ENCODE assay signal across 8 mouse cellular contexts in genomic region chr11:22860335-22861227, GRCm38 (mm10). TPM values are rescaled to one million over a fixed set of nuclear protein-coding genes. Genes with fewer than 3 reads are reported as not detected.
A peak's percentile ranks its signal among the peaks of the same experiment; 100 is the strongest.
DNase-seq lines count a peak whose midpoint lies in the region; ATAC-seq and TF ChIP-seq lines count a peak whose summit lies in the region.

TSS of gene B3gnt2 (minus strand) at chr11:22860961.

- 5% methylated on average over 41 of the region's 41 CpGs for WGBS in heart, embryonic 10.5 days
- WGBS in lung, postnatal 0 days = 5% methylated on average over 40 of the region's 41 CpGs
- 4% methylated on average over 41 of the region's 41 CpGs for WGBS in stomach, embryonic 15.5 days

- no peak for TF ChIP-seq EP300 in lung, postnatal 0 days (IDR thresholded peaks at IDR 0.05)

- H3K9me3 ChIP-seq in heart, embryonic 10.5 days = no peaks in the 10 kb centered on the region
- H3K9me3 ChIP-seq in lung, postnatal 0 days (ENCODE audit: low read length) = no peaks in the 10 kb centered on the region
- no peaks in the 10 kb centered on the region for H3K9me3 ChIP-seq in stomach, embryonic 15.5 days

- TF ChIP-seq CTCF in lung, postnatal 0 days (IDR thresholded peaks at IDR 0.05) = no peak

- peaks cover 59% of the 10 kb centered on the region for H3K27me3 ChIP-seq in heart, embryonic 10.5 days (ENCODE audit: insufficient read depth, poor library complexity, severe bottlenecking)
- no peaks in the 10 kb centered on the region for H3K27me3 ChIP-seq in lung, postnatal 0 days (replicated peaks; ENCODE audit: insufficient read depth, low read length)
- no peaks in the 10 kb centered on the region for H3K27me3 ChIP-seq in stomach, embryonic 15.5 days (replicated peaks)

- peak; percentile 24 for ATAC-seq in lung, postnatal 0 days
- peak; percentile 42; the same call in 1 of the 2 replicates for ATAC-seq in stomach, embryonic 15.5 days (ENCODE audit: insufficient read depth, low FRiP score, low read depth)

- H3K9ac ChIP-seq in lung, postnatal 0 days (replicated peaks; ENCODE audit: low read depth) = peak within 1 kb of the TSS; percentile 85
- H3K9ac ChIP-seq in stomach, embryonic 15.5 days = peak within 1 kb of the TSS; percentile 70

- peak within 1 kb of the TSS; percentile 83 for H3K4me3 ChIP-seq in heart, embryonic 10.5 days
- H3K4me3 ChIP-seq in lung, postnatal 0 days (ENCODE audit: low read depth, low read length) = peak within 1 kb of the TSS; percentile 87
- H3K4me3 ChIP-seq in stomach, embryonic 15.5 days (replicated peaks) = peak within 1 kb of the TSS; percentile 86

- H3K36me3 ChIP-seq in heart, embryonic 10.5 days = no peaks in the 10 kb centered on the region
- H3K36me3 ChIP-seq in lung, postnatal 0 days (ENCODE audit: insufficient read depth, low read length) = no peaks in the 10 kb centered on the region
- H3K36me3 ChIP-seq in stomach, embryonic 15.5 days = no peaks in the 10 kb centered on the region

- peaks cover 26% of the 10 kb centered on the region for H3K4me1 ChIP-seq in heart, embryonic 10.5 days
- 0 out of 2 replicates have a peak, but pooled peaks cover 6% of the 10 kb centered on the region for H3K4me1 ChIP-seq in lung, postnatal 0 days (ENCODE audit: insufficient read depth, low read depth, low read length)
- peaks cover 14% of the 10 kb centered on the region for H3K4me1 ChIP-seq in stomach, embryonic 15.5 days

- peak; percentile 30 to 44 for DNase-seq in right cerebral cortex, postnatal 10 days (ENCODE audit: low spot score in 2 of 2)
- DNase-seq in right cerebral cortex, adult 2 months (ENCODE audit: low spot score in 2 of 2) = no peak
- peak; percentile 38 for DNase-seq in embryo, embryonic 10.5 days (ENCODE audit: low spot score)
- peak; percentile 79 for DNase-seq in heart, embryonic 10.5 days (ENCODE audit: low spot score)
- DNase-seq in kidney, postnatal 25 days = peak; percentile 55 to 74
- peak; percentile 69 for DNase-seq in lung, postnatal 0 days (ENCODE audit: low spot score)
- no peak for DNase-seq in cerebellum, adult 9-11 months

- peak within 1 kb of the TSS; percentile 90 for H3K27ac ChIP-seq in heart, embryonic 10.5 days
- peak within 1 kb of the TSS; percentile 98 for H3K27ac ChIP-seq in lung, postnatal 0 days (ENCODE audit: low read length)
- peak within 1 kb of the TSS; percentile 91 for H3K27ac ChIP-seq in stomach, embryonic 15.5 days

- peak within 1 kb of the TSS; percentile 87 for H3K4me2 ChIP-seq in lung, postnatal 0 days (replicated peaks; ENCODE audit: low read depth, low read length)
- peak within 1 kb of the TSS; percentile 97 for H3K4me2 ChIP-seq in stomach, embryonic 15.5 days

RNA-seq across cellular contexts. Expression of gene B3gnt2, which starts in this region (rescaled TPM):
- polyA plus RNA-seq in heart, embryonic 10.5 days (2016; fragmentation: Nextera tagmentation; extraction: Ambion mirVana) = 2.6 and 2.9 TPM in 2 replicates
- 20.4 and 22.3 TPM in 2 replicates for polyA plus RNA-seq in lung, postnatal 0 days (2015; fragmentation: Nextera tagmentation; extraction: Ambion mirVana)
- polyA plus RNA-seq in stomach, embryonic 15.5 days (2015; fragmentation: Nextera tagmentation; extraction: Ambion mirVana) = 11.8 and 13.6 TPM in 2 replicates

Comparison
In these comparisons a context has a peak if more than half of its experiments do, and no peak if none do; other contexts are left out.
1. DNase-seq: peak in right cerebral cortex, postnatal 10 days (2 of 2), embryo, embryonic 10.5 days (single experiment), heart, embryonic 10.5 days (single experiment), kidney, postnatal 25 days (2 of 2) and lung, postnatal 0 days (single experiment); none in right cerebral cortex, adult 2 months (0 of 2) and cerebellum, adult 9-11 months (single experiment).
2. Peak in every context shown above with its lines, with median percentiles within 50 percentile points of each other: H3K27ac ChIP-seq and H3K4me3 ChIP-seq.